Mouse (Mus musculus) adrenal gland (tissue): ENCODE results near the gene Urb1.

Source experiments
- intact Hi-C: fragments of 180-260 bp; cut with DNase I; formaldehyde crosslinking; loops from one replicate; pipeline ENCODE4 v1.15.1; 2025

Gene Urb1

DNA sequence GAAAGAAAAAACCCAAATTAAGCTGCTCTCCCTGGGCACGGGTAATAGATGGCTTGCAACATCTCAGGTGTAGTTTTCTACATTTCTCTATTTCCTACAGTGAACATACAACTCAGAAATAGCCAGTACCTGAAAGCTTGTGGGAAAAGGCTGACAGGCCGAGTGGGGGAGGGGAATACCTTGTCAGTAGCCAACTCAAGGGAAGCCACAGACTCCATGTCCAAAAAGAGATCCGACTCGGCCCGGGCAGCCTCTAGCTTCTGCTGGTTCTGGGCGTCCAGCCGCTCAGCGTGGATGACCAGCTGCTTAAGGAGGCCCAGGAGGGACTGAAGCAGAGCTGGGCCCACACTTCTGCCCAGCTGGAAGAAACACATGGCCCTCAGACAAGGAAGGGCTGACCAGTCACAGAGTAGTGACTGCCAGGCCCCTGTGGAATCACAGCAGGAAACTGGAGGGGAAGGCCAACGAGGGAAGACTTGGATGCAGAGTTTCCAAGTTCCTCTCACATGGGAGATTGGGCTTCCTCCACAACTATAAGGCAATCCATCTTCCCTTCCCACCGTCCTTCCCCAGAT, 34.2 kb downstream of the Urb1 start:
- intact Hi-C loops: no loop called here

DNA sequence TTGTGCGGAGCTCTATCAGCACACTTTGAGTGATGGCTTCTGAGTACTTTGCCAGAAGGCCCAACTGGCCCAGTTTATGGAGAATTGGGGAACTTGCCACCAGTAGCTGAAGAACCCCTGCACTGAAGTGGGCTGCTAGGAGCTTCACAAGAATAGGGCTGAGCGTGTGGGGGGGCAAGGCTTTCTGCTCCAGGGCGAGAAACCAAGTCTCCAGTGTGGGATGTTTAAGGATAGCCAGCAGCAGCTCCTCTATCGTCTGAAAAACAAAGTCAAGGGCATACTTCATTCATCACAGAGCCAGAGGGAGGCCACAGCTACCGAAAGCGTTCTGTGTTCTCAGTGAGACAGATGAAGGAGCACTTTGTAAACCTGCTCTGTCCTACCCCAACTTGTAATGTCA, 35.6 kb downstream of the Urb1 start:
- intact Hi-C loops: no loop called here

DNA sequence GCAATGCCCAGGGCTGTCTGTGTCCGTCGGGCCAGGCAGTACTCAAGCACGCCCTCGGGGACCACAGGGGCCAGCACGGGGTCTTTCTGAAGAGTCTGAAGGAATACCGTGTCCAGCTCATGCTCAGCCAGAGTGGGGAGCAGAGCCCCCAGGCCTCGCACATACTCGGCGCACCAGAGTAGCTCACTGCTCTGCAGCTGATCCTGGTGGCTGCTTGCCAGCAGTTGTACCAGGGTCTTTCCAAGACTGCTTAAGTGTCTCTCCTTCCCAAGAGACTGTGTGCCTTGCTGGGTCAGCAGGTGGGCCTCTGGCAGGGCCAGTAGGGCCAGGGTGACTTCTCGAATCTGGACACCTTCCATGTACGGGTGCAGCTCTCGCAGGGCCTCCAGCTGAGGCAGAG, 36.0 kb downstream of the Urb1 start:
- intact Hi-C loops: no loop called here

DNA sequence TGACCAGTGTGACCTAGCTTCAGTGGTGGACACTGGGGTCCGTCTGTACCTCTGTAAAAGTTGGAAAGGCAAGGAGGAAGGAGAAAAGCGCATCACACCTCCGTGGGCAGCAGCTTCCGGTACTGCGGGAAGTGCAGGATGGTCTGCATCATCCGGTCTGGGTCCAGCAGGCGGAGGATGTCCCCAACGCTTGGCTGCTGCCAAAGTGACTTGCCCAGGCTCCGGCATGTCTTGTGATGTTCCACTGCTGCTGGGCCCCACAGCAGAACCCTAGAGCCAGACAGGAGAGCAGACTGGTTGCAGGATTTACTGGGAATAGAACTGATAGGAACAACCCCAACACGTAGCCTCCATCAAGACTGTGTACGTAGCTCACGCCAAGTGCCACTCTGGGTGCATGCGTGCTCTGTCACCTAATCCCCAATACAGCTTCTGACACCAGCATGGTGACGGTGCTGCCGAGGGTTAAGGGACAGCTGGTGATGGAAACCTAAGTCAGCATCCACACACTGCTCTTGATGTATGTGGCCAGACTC, 43.2 kb downstream of the Urb1 start:
- intact Hi-C loops: loop anchor here (5.0 kb wide), 1 partner anchor 35 kb away; no protein-coding TSS in a partner anchor

DNA sequence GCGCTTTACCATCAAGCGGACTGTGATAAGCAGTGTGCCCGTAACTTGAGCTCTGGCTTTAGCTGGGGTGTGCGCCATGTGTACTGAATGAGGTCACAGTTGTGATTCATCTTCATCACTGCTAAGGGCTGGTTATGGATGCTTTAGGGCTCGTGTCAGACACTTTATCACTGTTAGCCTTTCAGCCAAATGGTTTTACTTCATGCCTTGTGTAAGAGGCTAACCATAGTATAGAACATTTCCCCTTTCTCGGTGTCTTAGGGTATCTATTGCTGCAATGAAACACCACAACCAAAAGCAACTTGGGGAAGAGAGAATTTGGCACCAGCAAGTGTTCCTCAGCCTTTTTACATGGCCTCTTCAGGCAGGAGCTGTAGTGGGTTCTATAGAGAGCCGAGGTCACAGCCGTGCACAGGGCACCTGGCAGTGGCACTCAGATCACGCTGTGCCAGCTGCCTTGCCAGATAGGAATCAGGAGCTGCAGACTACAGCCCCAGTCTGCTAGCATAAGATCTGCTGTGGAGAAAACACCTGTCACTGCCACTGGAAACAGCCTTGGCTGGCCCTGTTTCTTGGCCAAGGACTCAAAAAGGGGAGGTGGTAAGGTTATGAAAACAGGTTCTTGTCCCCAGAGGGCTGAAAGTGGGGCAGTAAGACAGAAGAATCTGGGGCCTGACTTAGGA, 44.9 kb downstream of the Urb1 start:
- intact Hi-C loops: loop anchor here (5.0 kb wide), 1 partner anchor 37 kb away; no protein-coding TSS in a partner anchor

DNA sequence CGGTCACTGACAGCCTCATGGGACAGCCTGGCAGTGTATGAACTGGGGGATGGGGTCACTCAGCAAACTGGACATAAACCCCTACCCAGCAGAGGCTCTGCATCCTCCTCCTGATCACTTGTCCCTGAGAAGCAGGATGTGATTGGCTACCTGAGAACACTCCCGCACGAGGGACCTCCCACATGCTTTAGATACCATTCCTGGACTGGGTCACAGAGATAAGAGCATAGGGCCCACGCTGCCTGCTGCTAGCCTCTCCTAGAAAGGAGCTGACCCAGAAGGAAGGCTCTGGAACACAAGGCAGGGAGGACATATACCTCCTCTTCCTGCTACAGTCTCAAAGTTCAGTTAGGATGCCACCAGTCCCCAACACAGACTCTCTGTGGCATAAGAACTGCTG, 49.7 kb downstream of the Urb1 start:
- intact Hi-C loops: no loop called here

DNA sequence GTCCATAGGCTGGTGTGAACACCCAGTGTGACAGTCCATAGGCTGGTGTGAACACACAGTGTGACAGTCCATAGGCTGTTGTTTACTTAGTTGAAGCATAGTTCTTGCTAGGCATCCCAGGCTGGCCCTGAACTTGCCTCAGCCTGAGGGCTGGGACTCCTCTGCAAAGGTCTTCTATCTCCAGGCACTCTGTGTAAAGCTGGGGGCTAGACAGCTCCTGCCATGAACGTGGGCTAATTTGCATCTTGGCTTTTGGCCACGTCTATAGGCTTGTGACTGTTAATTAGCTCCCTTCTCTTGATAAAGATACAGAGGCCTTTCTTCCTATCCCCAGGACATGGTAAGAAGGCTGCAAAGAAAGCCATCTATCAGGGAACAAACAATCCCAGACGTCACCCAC, 50.9 kb downstream of the Urb1 start:
- intact Hi-C loops: no loop called here

DNA sequence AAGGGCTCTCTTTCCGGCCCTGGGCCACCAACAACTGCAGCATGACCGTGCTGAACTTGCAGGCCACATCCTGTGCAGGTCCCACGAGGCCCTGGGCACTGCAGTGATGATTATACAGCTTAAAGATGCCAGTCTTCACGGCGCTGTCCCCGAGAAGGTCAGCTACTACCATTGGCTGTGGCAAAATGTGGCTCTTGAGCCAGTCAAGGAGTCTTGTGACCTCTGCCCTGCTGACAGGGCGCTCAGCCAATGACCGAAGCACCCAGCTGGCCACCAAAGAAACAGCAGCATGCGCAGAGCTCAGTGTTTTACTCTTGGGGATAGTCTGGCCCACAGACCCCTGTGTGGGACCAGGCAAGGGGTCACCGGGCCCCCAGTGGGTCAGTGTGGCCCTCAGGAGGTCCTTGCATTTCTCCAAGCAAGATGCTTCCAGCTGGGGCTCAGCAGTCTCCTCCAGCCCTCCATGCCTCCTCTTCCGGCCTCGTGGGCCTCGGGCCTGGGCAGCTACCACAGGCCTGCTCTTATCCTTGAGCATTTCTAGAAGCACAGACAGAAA, 56.7 kb downstream of the Urb1 start:
- intact Hi-C loops: no loop called here

DNA sequence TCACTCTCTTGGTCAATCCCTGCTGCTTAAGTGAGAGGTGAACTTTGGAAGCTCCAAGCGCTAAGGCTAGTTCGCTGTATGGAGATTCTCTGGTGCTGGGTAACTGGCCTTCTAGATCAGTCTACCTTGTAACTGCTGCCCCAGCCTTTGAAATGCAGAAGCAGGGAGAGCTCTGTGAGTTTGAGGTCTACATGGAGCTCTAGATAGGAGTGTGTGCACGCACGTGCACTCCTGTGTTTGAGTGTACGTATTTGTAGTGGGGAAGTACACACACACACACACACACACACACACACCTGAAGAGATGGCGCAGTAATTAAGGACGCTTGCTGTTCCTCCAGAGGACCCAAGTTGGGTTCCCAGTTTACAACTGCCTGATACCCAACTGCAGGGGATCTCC, 62.0 kb downstream of the Urb1 start:
- intact Hi-C loops: loop anchor here (10.0 kb wide), 1 partner anchor 187 kb away; the partner anchor contains the start of gene Cfap298

DNA sequence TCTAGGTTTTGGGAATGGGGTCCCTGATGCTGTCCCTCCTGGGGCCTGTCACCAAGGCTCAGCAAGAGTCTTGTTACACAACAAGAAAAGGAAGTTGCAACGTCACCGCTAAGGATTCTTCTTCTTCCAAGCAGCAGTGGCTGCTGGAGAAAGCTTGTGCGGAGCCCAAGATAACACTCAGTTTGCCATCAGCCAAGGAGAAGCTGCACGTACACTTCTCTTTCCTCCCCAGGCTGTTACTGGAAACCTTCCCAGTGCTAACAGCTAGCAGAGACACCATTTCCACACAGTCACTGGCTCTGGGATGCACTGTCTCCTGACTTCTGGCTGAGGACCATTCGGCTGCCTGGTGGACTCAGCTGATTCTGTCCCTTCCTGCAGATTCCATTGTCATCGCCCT, 63.1 kb downstream of the Urb1 start:
- intact Hi-C loops: loop anchor here (10.0 kb wide), 1 partner anchor 188 kb away; the partner anchor contains the start of gene Cfap298

DNA sequence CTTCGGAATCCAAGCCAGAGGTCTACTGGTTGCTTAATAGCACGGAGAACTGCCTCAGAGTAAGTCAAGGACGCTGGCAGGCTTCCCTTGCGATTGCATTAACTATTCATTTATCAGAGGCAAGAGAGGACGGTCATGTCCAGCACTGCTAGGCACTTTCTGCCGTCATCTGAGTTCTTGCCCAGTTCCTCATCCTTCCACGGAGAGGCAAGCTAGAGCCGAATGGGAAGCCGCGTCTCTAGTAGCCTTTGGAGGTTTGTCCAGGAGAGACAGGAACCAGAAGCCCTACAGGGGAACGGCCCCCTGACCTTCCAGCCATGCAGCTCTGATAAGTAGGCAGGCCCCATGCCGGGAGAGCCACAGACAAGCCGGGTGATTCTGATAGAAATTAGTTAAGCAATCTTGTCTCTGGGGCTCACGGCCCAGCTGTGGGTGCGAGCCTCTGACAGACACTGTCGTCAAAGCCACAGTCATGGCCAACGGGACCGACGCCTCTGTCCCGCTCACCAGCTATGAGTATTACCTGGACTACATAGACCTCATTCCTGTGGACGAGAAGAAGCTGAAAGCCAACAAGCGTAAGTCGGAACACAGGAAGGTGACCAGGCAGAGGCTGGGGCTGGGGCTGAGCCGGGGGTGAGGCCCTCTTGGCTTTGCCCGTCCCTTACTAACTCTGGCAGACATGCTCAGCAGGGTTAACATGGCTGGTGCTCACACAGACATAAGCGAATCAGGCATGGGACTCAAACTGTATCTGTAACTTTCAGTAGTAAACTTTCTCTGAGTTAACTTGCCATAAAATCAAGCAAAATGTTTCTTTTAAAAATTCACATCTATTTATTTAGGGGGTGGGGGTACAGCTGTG, 71.9 kb downstream of the Urb1 start, which contains the start of gene Mrap:
TSS of gene Mrap (plus strand) at position 116 of the 865 bp plus-strand sequence.
- intact Hi-C loops: no loop called here

DNA sequence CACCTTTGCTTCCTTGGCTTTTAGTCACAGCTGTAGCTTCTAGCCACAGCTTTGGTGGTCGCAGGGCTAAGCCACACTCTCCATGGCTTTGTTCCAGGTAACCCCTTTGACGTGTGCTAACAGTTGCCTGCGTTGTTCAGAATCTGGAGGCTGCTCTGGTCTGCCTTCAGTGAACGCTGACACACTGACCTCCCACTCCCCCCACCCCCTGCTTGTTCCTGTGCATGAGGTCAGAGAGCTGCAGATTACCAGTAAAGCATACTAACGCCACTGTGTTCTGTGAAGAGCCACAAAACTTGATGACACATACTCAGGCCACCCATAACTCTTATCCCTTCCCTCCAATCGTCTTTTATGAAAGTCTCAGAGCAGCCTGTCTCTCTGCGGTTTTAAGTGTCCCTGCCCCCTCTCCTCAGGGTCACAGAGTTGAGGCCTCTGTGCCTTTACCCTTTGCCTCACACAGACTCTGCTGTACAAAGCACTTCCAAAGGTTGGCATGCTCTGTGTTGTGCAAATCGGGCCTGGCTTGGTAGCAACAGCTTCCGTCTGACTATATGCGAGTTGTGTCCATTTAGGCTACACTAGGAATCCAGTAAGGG, 73.4 kb downstream of the Urb1 start:
- intact Hi-C loops: no loop called here

DNA sequence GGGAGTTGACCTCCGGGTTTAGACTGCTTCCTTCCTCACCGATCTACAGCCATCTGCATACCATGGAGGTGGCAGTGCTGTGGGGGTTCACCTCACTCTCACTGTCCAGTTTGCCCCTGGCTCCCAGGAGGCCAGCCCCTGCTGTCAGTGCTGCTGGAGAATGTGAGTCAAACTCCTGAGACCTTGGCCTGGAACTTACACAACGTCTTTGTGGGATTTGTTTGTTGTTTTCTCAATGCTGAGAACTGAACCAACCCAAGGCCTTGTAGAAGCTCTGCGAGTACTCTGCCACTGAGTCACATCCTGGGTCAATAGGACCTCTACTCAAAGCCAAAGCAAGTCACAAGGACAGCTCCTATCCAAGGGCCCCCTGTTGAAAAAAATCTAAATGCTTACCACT, 74.6 kb downstream of the Urb1 start:
- intact Hi-C loops: no loop called here

DNA sequence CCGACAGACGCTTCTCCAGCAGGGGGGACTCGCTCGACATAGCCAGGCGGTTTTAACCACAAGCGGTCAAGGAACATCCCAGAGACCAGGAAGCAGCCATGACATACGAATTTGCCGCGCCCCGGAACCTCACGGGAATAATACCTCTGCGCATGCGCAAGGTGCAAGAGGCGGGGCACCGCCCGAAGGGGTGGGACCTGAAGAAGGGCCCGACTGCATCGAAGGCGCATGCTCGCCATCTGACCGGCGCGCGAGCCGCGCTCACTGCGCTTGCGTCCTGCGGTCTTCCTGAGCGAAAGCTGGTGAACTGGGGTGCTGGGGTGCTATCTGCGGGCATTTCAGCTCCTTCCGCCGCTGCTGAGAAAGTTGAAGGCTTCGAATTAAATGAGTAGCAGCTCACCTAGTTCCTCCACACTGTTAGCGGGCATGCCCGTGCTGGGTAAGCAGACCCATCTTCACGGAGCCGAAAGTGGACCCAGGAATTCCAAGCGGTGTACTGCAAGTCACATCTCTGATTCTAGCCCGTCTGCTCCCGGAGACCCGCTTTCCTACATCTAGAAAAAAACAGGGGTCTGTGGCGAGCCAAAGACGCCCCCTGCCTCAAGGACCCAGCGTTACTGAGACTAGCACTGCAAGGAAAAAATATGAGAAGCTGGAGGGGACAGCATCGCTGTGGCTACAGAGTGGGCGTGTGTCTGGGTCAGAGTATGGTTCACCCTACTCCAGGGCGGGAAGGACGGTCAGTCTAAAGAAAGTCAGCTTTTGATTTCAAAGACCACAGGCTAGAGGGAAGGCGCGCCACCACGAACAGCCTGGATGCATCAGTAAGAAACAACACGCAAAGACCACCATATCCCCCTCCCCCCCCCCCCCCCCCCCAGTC, 82.7 kb downstream of the Urb1 start, which contains the start of gene Mis18a:
TSS of gene Mis18a (minus strand) at position 172 of the 883 bp plus-strand sequence.
- intact Hi-C loops: no loop called here

DNA sequence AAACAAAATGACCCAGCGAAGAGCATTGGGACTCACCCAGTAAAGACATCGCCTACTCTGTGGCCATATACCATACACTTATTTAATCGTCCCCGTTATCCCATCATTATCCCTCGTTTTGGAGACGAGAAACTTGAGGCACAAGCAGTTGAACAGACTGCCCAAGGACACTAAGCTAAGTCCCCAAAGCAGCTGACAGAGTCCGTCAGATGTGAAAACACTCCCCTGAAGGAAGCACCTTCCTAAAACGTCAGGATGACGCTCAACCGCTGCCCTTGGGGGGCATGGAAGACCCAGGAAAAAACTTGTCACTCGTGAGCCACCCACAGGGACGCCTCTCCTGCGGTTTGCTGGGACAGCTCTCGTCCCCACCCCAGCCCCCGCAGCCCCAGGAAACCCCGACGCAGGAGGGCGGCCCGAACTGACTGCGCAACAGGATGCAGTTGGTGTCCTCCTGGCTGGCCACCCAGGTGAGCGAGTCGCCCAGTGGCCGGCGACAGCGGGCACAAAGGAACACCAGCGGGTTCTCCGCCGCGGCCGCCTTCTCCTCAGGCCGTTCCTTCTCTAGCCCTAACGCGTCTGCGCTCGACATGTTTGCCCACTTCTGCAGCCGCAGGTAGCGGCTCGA, 83.5 kb downstream of the Urb1 start:
- intact Hi-C loops: no loop called here

DNA sequence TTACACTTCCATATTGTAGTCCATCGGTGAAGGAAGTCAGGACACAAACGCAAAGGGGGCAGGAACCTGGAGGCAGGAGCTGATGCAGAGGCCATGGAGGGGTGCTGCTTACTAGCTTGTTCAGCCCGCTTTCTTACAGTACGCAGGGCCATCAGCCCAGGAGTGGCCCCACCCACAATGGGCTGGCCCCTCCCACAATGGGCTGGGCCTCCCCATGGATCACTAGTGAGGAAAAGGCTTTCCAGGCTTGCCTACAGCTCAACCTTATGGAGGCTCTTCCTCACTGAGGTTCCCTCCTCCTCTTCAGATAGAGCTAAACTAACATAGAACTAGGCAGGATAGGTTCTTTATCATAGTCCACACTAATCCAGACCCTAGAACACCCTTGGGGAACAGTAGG, 86.2 kb downstream of the Urb1 start:
- intact Hi-C loops: no loop called here

DNA sequence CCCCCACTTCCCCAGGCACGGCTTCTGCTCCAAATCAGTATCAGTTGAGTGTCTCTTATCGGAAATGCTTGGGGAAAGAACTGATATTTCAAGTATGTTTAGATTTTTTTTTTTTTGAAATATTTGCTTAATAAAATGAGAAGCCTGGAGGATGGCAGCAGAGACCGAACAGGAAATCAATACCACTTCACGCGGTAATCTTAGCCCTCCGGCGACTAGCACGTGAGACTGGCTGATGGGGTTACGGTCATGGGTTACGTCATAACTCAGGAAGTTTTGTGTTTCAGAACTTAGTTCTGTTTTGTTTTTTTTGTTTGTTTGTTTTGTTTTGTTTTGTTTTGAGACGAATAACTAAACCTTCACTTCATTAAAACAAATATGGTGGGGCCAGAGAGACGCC, 99.9 kb downstream of the Urb1 start:
- intact Hi-C loops: loop anchor here (5.0 kb wide), 1 partner anchor 388 kb away; no protein-coding TSS in a partner anchor

DNA sequence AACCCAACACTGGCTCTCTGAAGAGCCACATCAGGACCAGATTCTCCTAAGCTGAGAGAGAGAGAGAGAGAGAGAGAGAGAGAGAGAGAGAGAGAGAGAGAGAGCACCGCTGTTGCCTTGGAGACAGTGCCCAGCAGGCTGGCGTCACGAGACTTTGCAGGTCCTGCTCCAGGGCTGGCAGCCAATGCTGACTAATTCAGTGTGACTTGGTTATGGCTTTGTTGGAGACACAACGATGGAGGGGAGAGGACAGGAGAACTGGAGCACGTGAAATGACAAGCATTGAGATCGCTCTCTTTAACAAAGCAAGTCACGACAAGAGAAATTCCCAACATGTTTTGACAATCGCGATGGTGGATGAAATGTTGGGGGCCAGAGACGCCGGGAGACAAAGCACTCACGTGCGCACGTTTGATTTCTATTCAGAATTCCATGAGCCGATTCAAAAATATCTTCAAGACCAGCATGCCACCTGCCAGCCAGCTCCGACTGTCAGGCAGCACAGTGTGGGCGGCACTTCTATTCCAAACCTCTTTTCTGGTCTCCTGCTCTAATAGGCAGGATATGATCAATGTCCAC, 100.4 kb downstream of the Urb1 start:
- intact Hi-C loops: loop anchor here (5.0 kb wide), 1 partner anchor 387 kb away; no protein-coding TSS in a partner anchor

DNA sequence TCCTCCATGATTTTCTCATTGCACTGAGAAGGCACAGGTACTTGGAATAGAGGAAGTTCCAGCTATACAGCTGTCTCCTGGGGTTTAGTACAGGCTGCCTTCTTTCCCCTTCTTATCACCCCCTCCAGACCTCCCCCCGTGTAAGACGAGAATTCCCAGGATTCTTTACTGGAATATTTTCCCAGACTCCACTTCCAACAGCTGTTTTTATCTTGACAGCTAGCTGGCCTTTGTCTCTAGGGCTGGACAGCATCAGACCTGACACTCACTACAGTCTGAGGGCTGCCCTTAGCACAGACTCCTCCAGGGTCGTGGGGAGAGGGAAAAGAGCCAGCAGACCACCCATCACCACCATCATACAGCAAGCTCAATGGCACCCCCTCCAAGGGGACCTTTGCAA, 103.9 kb downstream of the Urb1 start:
- intact Hi-C loops: no loop called here
